Mouse (Mus musculus): ENCODE measurements at regions not wholly inside any gene's neighbourhood (a gene's known extent, or its start where the extent isn't known, plus 50 kb on each side); places are given as distances from the start of the nearest gene placed in this dataset.

DNA sequence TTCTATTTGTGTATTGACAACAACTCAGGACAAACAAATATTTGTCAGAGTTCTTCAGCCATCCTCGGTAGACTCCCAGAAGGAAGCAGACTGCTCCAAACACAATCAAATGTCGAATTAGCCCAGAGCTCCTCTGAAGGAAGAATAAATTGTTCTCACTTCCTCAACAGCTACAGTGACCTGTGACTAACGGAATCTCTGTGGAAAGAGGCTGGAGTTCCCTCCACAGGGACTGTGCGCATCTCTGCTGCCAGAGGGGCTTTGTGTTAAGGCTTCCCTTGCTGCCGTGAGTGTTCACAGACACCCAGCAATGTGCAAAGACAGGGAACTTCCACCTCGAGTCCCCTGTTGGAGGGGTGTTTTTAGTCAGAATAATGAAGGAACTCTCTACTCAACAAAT, 107.0 kb upstream of the Irs2 start:
- TF ChIP-seq POLR2A (IDR thresholded peaks at IDR 0.05; ENCODE audit: control insufficient read depth, extremely low read depth, insufficient read depth, low read length, poor library complexity) (no peak), CTCF (IDR thresholded peaks at IDR 0.05; ENCODE audit: borderline replicate concordance, control insufficient read depth, extremely low read depth, insufficient read depth, low read length, poor library complexity) (no peak)
